In genomic region chr7:4300166-4300565, GRCm38 (mm10) we compare ENCODE assay signal across 20 mouse cellular contexts. TPM values are rescaled to one million over a fixed set of nuclear protein-coding genes. Genes with fewer than 3 reads are reported as not detected.
"Had no signal": no experiment of that assay in that cellular context is flagged by ENCODE, and none has a peak within 500 bp of the region (broad histone marks: within the 10 kb centered on the region; RNA-seq: fewer than 3 reads in every experiment).

No protein-coding gene starts in this region.

- H3K36me3 ChIP-seq: neural tube, embryonic 13.5 days; neural tube, embryonic 15.5 days; stomach, embryonic 15.5 days had no signal

- H3K27me3 ChIP-seq: neural tube, embryonic 13.5 days; neural tube, embryonic 15.5 days; stomach, embryonic 15.5 days had no signal

- H3K4me1 ChIP-seq: neural tube, embryonic 13.5 days; neural tube, embryonic 15.5 days; stomach, embryonic 15.5 days had no signal

- DNase-seq: retina, postnatal 1 day; right cerebral cortex, adult 18-20 months; right cerebral cortex, postnatal 14 days; right cerebral cortex, postnatal 25 days; right cerebral cortex, postnatal 4 days; spleen, adult 18-20 months; thymus, adult 18-20 months; thymus, adult 2 months; thymus, postnatal 14 days; thymus, postnatal 25 days; thymus, postnatal 36 days; thymus, postnatal 4 days had no signal

- H3K27ac ChIP-seq: neural tube, embryonic 13.5 days; neural tube, embryonic 15.5 days; stomach, embryonic 15.5 days; stomach, postnatal 0 days had no signal

- H3K9me3 ChIP-seq: neural tube, embryonic 13.5 days; neural tube, embryonic 15.5 days; stomach, embryonic 15.5 days had no signal

- H3K4me3 ChIP-seq: neural tube, embryonic 13.5 days; neural tube, embryonic 15.5 days; stomach, embryonic 15.5 days had no signal

RNA-seq across cellular contexts. Expression of gene Ncr1, which starts 37.4 kb away (rescaled TPM):
- polyA plus RNA-seq: neural tube, embryonic 13.5 days; neural tube, embryonic 14.5 days; neural tube, embryonic 15.5 days; stomach, embryonic 14.5 days; stomach, embryonic 16.5 days; testis, adult 2 months had no signal
